Mouse (Mus musculus) megakaryocyte, embryonic 14.5 days (primary cell): Measurements from ENCODE around the gene Il20rb.

Experiments
- FLI1 ChIP-seq: IDR thresholded peaks from 2 replicates; pipeline ENCODE4 v1.6.1; 2012; ENCODE audit warnings: low read length, inconsistent platforms, mixed read lengths
- GATA1 ChIP-seq: IDR thresholded peaks from 3 replicates; pipeline ENCODE4 v1.6.1; 2012; ENCODE audit warnings: mixed read lengths, low read length, inconsistent platforms, borderline replicate concordance

- TF ChIP-seq FLI1 = no peak
- no peak for TF ChIP-seq GATA1
Observed at GRCm38 (mm10) chr9:100430911-100431310, 55.7 kb downstream of the Il20rb start.
